Mouse (Mus musculus) ovary, adult 10 weeks (tissue): ENCODE data around the gene Cfap43. TPM values are rescaled to one million over a fixed set of nuclear protein-coding genes. Genes with fewer than 3 reads are reported as not detected.

ENCODE experiments used
- polyA plus RNA-seq: library from polyadenylated mRNA; stranded (reverse); fragments of 350-450 nt; fragmentation: Illumina TruSeq; extraction: RNeasy Lipid Tissue Mini Kit (QIAGEN cat#74804); gene quantifications from one replicate; pipeline ENCODE4 v1.2.3, GENCODE M21; 2014

The Cfap43 gene
- polyA plus RNA-seq, result 7.6 TPM

GRCm38 (mm10) chr19:47919126-47919965 lies at the start of gene Cfap43, which contains the start of gene Itprip:
Gene Cfap43 (minus strand): TSS chr19:47919287.
Gene Itprip (minus strand): TSS chr19:47919299.

DNA sequence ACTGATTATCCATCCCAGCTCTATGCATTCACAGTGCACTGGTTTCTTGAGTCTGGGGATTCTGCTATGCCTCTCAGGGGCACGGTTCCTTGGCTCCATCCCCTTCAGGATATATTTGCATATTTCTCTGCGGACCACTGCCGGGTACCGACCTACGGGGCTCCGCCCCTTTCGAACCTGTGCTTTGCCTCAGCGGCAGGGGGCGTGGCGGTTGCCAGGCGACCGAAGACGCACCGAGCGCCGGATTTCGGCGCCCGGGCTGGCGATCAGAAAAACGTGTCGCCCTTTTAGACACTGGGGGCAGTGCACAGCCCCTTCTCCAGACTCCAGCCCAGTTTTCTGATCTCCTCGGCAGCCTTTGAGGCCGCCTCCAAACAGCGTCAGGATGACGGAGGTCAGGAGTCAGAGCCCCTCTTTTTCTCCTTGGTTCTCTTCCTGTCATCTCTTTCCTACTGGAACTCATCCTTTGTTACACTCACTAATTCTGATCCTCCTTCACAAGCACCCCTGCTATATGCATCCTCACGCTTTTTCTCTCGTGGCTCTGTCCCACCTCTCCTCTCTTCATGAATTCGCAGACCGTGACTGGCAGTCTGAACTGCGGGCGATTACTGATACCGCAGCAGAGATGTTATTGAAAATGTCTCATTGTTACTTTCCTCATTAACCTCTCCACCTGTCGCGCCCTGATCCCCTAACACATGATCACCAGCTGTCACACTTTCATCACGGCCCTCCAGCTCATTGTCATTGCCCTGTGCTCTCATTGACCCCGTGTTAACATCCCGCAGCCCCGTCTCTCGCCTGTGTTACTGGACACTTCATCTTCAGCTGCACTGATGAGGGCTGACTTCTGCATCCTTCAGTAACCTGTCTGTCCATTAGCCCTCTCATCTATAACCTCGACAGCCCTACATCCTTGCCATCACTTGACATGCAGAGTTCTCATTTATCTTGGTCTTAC lies 18.6 kb upstream of the Cfap43 start, which contains the start of gene Cfap58:
Gene Cfap58, plus strand, starts transcription at position 233 of the 964 bp plus-strand sequence.

GRCm38 (mm10) chr19:47865353-47865947 lies 53.6 kb downstream of the Cfap43 start, which contains the start of gene Gsto2:
Gene Gsto2 (plus strand): TSS chr19:47865534.

DNA sequence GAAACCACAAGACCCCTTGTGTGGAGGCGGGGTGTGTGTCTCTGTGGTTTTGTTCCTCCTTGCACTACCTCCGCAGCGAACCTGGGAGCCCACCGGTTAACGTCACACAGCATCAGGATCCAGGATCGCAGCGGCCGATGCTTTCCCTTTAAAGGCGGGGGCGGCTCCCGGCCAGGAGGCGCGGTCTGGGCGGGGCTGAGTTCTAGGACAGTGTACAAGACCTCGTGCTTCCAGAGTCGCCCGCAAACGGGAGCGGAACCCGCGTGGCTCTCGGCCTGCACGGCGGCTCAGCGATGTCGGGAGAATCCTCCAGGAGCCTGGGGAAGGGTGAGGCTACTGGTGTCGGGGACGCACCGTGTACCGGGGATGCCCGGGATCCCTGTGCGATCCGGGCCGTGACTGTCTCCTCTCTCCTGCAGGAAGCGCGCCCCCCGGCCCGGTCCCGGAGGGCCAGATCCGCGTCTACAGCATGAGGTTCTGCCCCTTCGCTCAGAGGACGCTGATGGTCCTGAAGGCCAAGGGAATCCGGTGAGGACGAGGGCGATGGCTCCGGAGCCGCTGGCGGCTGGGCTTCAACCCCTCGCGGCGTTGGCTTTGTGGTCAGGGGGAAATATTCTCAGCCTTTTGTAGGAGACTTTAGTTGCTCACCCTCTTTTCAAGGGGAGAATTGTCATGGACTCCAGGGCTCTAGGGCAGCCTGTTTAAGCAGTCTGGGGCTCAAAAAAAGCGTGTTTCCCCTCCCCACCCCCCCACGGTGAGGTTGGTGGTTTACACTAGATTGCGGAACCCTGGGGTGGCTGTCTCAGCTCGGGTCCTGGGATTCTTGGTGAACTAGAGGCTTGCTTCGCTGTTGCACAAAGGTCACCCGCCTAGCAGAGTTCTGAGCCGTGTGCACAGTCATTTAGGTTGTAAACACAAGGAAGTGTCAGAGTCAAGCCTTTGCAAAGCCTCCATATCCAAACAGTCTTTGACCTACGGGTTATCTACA lies 64.0 kb downstream of the Cfap43 start, which contains the start of gene Gsto1:
Gene Gsto1, plus strand, starts transcription at position 175 of the 988 bp plus-strand sequence.

DNA sequence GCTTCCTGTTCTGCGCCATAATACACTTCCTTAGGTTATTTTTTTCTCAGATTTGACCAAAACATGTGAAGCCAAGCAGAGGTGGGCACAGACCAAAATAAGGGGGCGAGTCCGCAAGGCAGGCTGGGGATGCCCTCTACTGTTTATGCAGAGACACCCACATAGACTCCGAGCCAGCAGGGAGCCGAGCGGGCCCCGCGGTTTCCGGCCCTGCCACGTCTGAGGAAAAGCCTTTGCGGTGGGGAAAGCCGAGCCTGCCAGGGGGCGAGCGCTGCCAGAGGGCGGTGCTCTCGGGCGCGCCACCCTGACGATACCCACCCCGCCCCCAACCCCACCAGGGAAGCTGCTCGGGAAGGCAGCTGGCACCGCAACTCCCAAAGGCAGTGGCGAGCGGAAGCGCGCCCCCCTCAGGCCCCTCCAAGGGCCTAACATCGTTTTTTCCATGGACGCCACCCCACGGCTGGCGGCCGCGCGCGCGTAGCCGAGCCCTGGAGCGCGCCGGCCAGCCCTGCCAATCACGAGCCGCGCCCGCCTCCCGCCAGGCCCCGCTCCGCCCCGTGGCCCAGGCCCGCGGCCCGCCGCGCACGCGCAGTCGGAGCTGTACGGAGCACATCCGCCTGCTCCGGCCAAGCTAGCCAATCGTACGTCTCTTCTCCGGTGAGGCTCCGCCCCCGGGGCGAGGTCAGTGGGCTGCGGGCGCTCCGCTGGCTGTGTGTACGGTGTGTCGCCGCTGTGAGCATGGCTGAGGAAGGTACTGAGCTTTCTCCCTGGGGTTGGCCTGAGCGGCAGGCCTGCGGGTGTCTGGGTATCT lies 187.8 kb downstream of the Cfap43 start, which contains the start of gene Sfr1:
Gene Sfr1, plus strand, starts transcription at position 612 of the 811 bp plus-strand sequence.

DNA sequence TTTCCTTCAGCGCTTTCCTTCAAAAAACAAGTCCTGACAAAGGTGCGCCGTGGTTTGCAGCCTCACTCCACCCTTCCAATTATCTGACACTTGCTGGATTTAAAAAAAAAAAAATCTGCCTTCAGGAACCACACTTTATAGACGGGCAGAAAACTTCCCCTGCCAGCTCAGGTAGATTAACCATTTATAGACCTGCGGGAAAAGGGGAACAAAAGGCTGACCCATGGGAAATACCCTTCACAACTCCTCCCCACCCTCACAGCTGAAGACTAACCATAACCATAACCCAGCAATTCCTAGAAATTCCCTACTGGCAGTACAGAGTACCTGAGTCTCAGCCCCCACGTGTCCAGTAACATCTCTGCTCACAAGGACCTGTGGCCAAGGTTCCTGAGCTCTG lies 227.1 kb downstream of the Cfap43 start, which contains the start of gene Col17a1:
Gene Col17a1, minus strand, starts transcription at position 101 of the 400 bp plus-strand sequence.

Other genes with a start within 250 kb of the Cfap43 start
- 0.11 TPM for gene Col17a1, start 227.2 kb downstream of the Cfap43 start, polyA plus RNA-seq
- gene Sfr1, start 187.6 kb downstream of the Cfap43 start, polyA plus RNA-seq, result 614 TPM
- gene Gsto1, start 64.3 kb downstream of the Cfap43 start, polyA plus RNA-seq, result 87.7 TPM
- not detected for gene Gsto2, start 53.8 kb downstream of the Cfap43 start, polyA plus RNA-seq
- 0.54 TPM for gene Itprip, start within 50 bp of the Cfap43 start, polyA plus RNA-seq
- gene Cfap58, start 18.4 kb upstream of the Cfap43 start, polyA plus RNA-seq, result 1.1 TPM